Mouse (Mus musculus) frontal cortex, postnatal 36 days (tissue): ENCODE measurements around the gene Ttc4.

ENCODE experiments used
- DNase-seq, 2 experiments: peaks; one replicate each; pipeline ENCODE4 v3.0.0; 2022; ENCODE audit warnings: low spot score in 2 of 2

Gene Ttc4

DNA sequence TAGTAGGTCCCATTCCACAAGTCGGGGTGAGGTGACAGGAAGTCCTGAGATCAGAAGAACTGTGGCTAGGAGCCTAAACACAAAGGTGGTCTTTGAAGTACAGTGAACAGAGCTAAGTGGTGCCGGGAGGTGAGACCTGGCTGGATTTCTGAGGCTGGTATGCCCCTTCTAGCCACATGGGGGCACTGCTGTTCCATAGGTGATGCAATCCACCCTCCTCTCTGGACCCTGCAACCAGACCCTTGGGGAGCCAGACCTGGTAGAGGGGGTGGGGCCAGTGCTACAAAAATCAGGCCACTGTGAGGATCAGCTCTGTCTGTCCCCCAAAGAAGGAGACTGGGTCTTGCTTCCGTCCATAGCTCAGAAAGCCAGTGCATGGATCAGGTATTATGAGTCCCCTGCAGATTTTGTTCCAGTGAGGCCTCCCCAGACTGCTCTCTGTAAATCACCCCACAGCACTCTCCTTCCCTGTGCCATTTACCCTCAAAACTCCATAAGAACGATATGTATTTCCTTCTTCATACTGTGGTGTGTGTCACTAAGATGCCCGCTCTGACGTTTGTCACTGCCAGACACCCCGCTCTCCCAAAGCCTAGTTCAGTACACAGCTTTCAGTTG, 64.5 kb downstream of the Ttc4 start:
- peak; percentile 79 to 83 for DNase-seq

GRCm38 (mm10) chr4:106613560-106613959, 65.2 kb downstream of the Ttc4 start:
- DNase-seq: no peak

GRCm38 (mm10) chr4:106613105-106613504, 65.6 kb downstream of the Ttc4 start:
- DNase-seq: no peak
